Mouse (Mus musculus) heart, embryonic 16.5 days (tissue): ENCODE results near the gene Lpar6. TPM values are rescaled to one million over a fixed set of nuclear protein-coding genes. Genes with fewer than 3 reads are reported as not detected.

Experiments
- ATAC-seq: fragments of 200-750 bp; cut with Nextera tagmentation; replicated peaks from 2 replicates; pipeline ENCODE4 v1.8.0; 2017; ENCODE audit warnings: moderate number of reproducible peaks; ENCODE audit not compliant: insufficient read depth, low FRiP score; ENCODE audit errors: extremely low read depth
- H3K27ac ChIP-seq: fragments of 300-500 bp; sonication (generic); 2 replicates; pipeline ENCODE4 v1.5.1; 2014; ENCODE audit warnings: mild to moderate bottlenecking, low read length, control low read depth, moderate library complexity
- H3K27me3 ChIP-seq: fragments of 300-500 bp; sonication (generic); 2 replicates; pipeline ENCODE4 v1.6.1; 2014; ENCODE audit warnings: low read length, mixed read lengths; ENCODE audit not compliant: control insufficient read depth, insufficient read depth
- H3K36me3 ChIP-seq: fragments of 300-500 bp; sonication (generic); 2 replicates; pipeline ENCODE4 v1.6.1; 2014; ENCODE audit not compliant: control insufficient read depth, insufficient read depth
- H3K4me1 ChIP-seq: fragments of 300-500 bp; sonication (generic); 2 replicates; pipeline ENCODE4 v1.6.1; 2014; ENCODE audit warnings: low read length, mixed read lengths; ENCODE audit not compliant: control insufficient read depth, insufficient read depth
- H3K4me2 ChIP-seq: fragments of 300-500 bp; sonication (generic); 2 replicates; pipeline ENCODE4 v1.6.1; 2014; ENCODE audit warnings: low read depth, mild to moderate bottlenecking, control low read depth, low read length
- H3K4me3 ChIP-seq: fragments of 300-500 bp; sonication (generic); 2 replicates; pipeline ENCODE4 v1.5.1; 2014; ENCODE audit warnings: mild to moderate bottlenecking, control low read depth, low read length
- H3K9ac ChIP-seq: fragments of 300-500 bp; sonication (generic); 2 replicates; pipeline ENCODE4 v1.6.1; 2014; ENCODE audit warnings: low read length, control low read depth
- H3K9me3 ChIP-seq: fragments of 300-500 bp; sonication (generic); replicated peaks from 2 replicates; pipeline ENCODE4 v1.6.1; 2016; ENCODE audit warnings: low read length; ENCODE audit not compliant: control insufficient read depth
- WGBS: fragments of 180-500 bp; shearing (Covaris S2); extraction: QIAGEN DNeasy Blood & Tissue Kit; methylation state at CpG from one replicate; pipeline ENCODE4 v1.1.7; 2014; 5-methylcytosine and 5-hydroxymethylcytosine counted together
- microRNA counts: library from miRNA; unstranded; fragments of <30 nt; microRNA quantifications from one replicate; lab custom pipeline; 2016
- microRNA-seq: library from miRNA; unstranded; fragments of <30 nt; microRNA quantifications from one replicate; pipeline ENCODE4, GENCODE M21; 2017
- polyA plus RNA-seq: library from polyadenylated mRNA; unstranded; fragments of >200 nt; fragmentation: Nextera tagmentation; extraction: Ambion mirVana; gene quantifications from 2 replicates; pipeline ENCODE4 v1.2.1, GENCODE M21; 2015

Gene Lpar6
- polyA plus RNA-seq, 1 experiment from 2014 or later = 9.4 TPM

- WGBS = 80% methylated on average over 5 of the region's 5 CpGs
- no peak for ATAC-seq
- H3K4me2 ChIP-seq = no peak overlapping the region
- no peak overlapping the region for H3K4me3 ChIP-seq
- peaks cover 5% of the 10 kb centered on the region; the same call in 1 of the 2 replicates for H3K36me3 ChIP-seq
- peaks cover 5% of the 10 kb centered on the region; the same call in 1 of the 2 replicates for H3K4me1 ChIP-seq
- no peaks in the 10 kb centered on the region for H3K27me3 ChIP-seq
- H3K27ac ChIP-seq = no peak overlapping the region
- H3K9ac ChIP-seq = no peak overlapping the region
- H3K9me3 ChIP-seq = no peaks in the 10 kb centered on the region
These were observed 34.1 kb downstream of the Lpar6 start for GRCm38 (mm10) chr14:73271807-73272206.

- Histone ChIP-seq H3K27ac (no peak overlapping the region), H3K9me3 (no peaks in the 10 kb centered on the region), H3K9ac (no peak overlapping the region), H3K4me3 (no peak overlapping the region), H3K4me1 (no peaks in the 10 kb centered on the region), H3K27me3 (no peaks in the 10 kb centered on the region), H3K36me3 (peaks cover 2% of the 10 kb centered on the region; the same call in 1 of the 2 replicates), H3K4me2 (no peak overlapping the region)
- WGBS = 80% methylated on average over 6 of the region's 6 CpGs
- no peak for ATAC-seq
These were observed 41.4 kb downstream of the Lpar6 start for GRCm38 (mm10) chr14:73279096-73279495.

DNA sequence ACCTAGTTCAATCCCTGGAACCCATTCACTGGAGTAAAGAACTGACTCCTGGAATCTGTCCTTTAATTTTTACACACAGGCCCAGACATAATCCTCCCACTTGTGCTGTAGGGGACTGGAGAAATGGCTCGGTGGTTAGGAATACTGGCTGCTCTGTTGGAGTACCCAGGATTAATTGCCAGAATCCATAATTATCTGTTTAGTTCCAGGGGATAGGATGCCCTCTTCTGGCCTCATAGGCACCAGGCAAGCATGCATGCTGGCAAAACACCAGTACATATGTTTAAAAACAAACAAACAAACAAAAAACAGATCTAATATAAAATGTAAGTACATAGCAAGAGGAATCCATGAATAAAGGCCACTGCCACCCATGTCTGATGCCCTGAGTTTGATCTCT, 43.3 kb downstream of the Lpar6 start:
- Histone ChIP-seq H3K4me1 (no peaks in the 10 kb centered on the region), H3K36me3 (no peaks in the 10 kb centered on the region; the same call in 1 of the 2 replicates), H3K27ac (no peak overlapping the region), H3K4me3 (no peak overlapping the region), H3K4me2 (no peak overlapping the region), H3K9me3 (no peaks in the 10 kb centered on the region), H3K27me3 (no peaks in the 10 kb centered on the region), H3K9ac (no peak overlapping the region)
- 24% methylated on average over 1 of the region's 1 CpGs for WGBS
- no peak for ATAC-seq

GRCm38 (mm10) chr14:73289915-73290314, 52.2 kb downstream of the Lpar6 start:
- peaks cover 2% of the 10 kb centered on the region; the same call in 1 of the 2 replicates for H3K36me3 ChIP-seq
- WGBS = 81% methylated on average over 2 of the region's 2 CpGs
- H3K9ac ChIP-seq = no peak overlapping the region
- H3K27ac ChIP-seq = no peak overlapping the region
- no peak overlapping the region for H3K4me3 ChIP-seq
- no peak for ATAC-seq
- H3K4me1 ChIP-seq = no peaks in the 10 kb centered on the region
- H3K4me2 ChIP-seq = no peak overlapping the region
- H3K9me3 ChIP-seq = no peaks in the 10 kb centered on the region
- H3K27me3 ChIP-seq = no peaks in the 10 kb centered on the region

- Histone ChIP-seq H3K36me3 (peaks cover 2% of the 10 kb centered on the region; the same call in 1 of the 2 replicates), H3K4me1 (no peaks in the 10 kb centered on the region), H3K9me3 (no peaks in the 10 kb centered on the region), H3K27me3 (no peaks in the 10 kb centered on the region), H3K9ac (no peak overlapping the region), H3K4me3 (no peak overlapping the region), H3K4me2 (no peak overlapping the region), H3K27ac (no peak overlapping the region)
- no peak for ATAC-seq
- WGBS = 74% methylated on average over 1 of the region's 1 CpGs
These were observed 54.7 kb downstream of the Lpar6 start for GRCm38 (mm10) chr14:73292434-73292833.

MicroRNAs encoded within 50 kb of the gene (microRNA counts, 519-probe panel; counts per million panel counts)
- not detected for microRNA mmu-miR-687 (lab: Ali Mortazavi, UCI)

Small RNA genes within 50 kb of the gene (microRNA-seq; reads per million reads assigned to microRNA genes)
- not detected for gene Mir687

Other genes with a start within 250 kb of the Lpar6 start
- 0.91 and 2.0 TPM in 2 replicates for gene Cysltr2, start 188.8 kb upstream of the Lpar6 start, polyA plus RNA-seq
- gene Rcbtb2, start 114.9 kb upstream of the Lpar6 start, polyA plus RNA-seq = 62.2 and 77.3 TPM in 2 replicates
- 12.2 and 16.0 TPM in 2 replicates for gene Rb1, start 87.9 kb downstream of the Lpar6 start, polyA plus RNA-seq
- gene Itm2b, start 147.4 kb downstream of the Lpar6 start, polyA plus RNA-seq = 757 and 885 TPM in 2 replicates